Mouse (Mus musculus): ENCODE results near the gene Slc30a6. TPM values are rescaled to one million over a fixed set of nuclear protein-coding genes. Genes with fewer than 3 reads are reported as not detected.
A peak's percentile ranks its signal among the peaks of the same experiment; 100 is the strongest.

The Slc30a6 gene
- polyA plus RNA-seq (2012; rRNA removed), result 23.0 and 24.8 TPM in 2 replicates

DNA sequence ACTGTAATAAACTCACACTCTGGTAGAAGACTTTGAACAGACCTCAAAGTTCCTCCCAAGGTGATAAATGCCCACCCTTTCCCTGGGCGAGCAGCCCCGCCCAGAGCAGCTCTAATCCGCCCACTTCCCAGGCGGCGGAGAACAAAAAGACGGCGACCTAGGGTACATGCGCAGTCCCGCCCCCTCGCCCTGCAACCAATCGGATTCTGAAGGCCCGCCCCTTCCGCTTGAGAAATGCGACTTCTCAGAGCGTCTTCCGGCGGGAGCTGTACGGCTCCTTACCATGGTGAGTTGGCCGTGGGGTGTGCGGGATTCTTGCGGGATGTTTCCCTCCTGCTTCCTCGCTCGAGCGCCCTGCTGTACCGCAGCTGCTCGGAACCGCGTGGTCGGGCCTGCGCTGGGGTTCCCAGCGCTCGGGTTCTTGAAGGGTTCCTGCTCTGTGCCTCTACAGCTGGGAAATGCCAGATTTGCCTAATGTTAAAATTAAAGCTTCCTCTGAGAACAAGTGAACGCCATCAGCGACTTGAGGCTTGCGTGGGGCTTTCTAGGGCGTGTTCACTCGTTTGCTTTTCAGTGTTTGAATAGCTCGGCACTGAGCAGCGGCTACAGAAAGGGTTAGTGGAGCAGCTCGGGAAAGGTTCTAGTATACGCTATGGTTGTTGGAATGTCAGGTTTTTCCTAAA is at the start of gene Slc30a6:
Slc30a6 (plus strand) TSS at position 226 of the 683 bp plus-strand sequence.
- H3K4me3 ChIP-seq (replicated peaks; ENCODE audit: insufficient read depth, low read depth, low read length), result peak within 1 kb of the TSS; percentile 82
- no peaks in the 10 kb centered on the region for H3K27me3 ChIP-seq (ENCODE audit: control insufficient read depth, insufficient read depth, low read length)
- peak within 1 kb of the TSS; percentile 53; the same call in 1 of the 2 replicates for H3K27ac ChIP-seq (ENCODE audit: insufficient read depth, low read length)
- no peak for TF ChIP-seq CTCF (IDR thresholded peaks at IDR 0.05; ENCODE audit: borderline replicate concordance, insufficient read depth, low read depth, low read length)
- TF ChIP-seq POLR2A (IDR thresholded peaks at IDR 0.05; ENCODE audit: borderline replicate concordance, insufficient read depth, low read length), result peak; percentile 86; the same call in 1 of the 2 replicates
- WGBS, result under 1% methylated on average over 41 of the region's 41 CpGs
- peak; percentile 96 for DNase-seq
- H3K4me1 ChIP-seq (ENCODE audit: control insufficient read depth, insufficient read depth, low read length), result 0 out of 2 replicates have a peak, but pooled peaks cover 2% of the 10 kb centered on the region

DNA sequence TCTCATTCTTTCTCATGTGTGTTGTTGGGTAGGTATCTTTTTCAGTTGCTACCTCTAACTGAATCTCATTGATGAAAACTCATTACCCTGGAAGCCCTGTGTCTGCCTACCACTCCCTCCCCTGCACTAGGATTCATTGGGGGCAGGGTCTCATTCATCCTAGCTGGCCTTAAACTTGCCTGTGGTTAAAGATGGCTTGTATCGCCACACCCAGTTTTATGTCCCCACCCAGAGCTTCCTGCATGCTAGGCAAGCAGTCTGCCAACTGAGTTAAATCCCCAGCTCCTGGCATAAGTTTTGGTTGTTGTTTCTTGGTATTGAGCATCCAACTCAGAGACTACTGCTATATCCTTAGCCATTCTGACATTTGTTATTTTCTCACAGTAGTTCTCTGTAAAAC is 31.8 kb upstream of the Slc30a6 start:
- H3K4me3 ChIP-seq (replicated peaks; ENCODE audit: insufficient read depth, low read depth, low read length), result no peak overlapping the region
- H3K27ac ChIP-seq (ENCODE audit: insufficient read depth, low read length), result no peak overlapping the region
- no peaks in the 10 kb centered on the region for H3K27me3 ChIP-seq (ENCODE audit: control insufficient read depth, insufficient read depth, low read length)
- H3K4me1 ChIP-seq (ENCODE audit: control insufficient read depth, insufficient read depth, low read length), result no peaks in the 10 kb centered on the region
- 90% methylated on average over 1 of the region's 1 CpGs for WGBS
- TF ChIP-seq POLR2A (IDR thresholded peaks at IDR 0.05; ENCODE audit: borderline replicate concordance, insufficient read depth, low read length) (no peak), CTCF (IDR thresholded peaks at IDR 0.05; ENCODE audit: borderline replicate concordance, insufficient read depth, low read depth, low read length) (no peak)
- DNase-seq, result no peak

DNA sequence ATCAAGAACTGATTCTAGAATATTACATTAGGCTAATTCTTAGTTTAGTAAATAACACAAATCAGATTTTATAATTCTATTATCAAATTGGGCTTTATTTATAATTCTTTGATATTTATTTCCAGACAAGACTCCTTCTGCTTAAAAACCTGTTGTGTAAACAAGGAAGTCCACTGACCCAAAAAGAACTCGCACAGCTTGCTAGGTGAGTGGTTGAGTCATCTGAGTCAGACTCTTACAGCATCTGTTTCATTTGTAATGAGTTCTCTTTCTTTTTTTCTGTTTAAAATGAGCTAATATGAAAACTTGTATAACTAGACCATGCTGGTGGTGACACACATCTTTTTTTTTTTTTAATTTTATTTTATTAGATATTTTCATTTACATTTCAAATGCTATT is 18.5 kb upstream of the Slc30a6 start:
- Histone ChIP-seq H3K27ac (ENCODE audit: insufficient read depth, low read length) (no peak overlapping the region), H3K27me3 (ENCODE audit: control insufficient read depth, insufficient read depth, low read length) (no peaks in the 10 kb centered on the region), H3K4me1 (ENCODE audit: control insufficient read depth, insufficient read depth, low read length) (no peaks in the 10 kb centered on the region), H3K4me3 (replicated peaks; ENCODE audit: insufficient read depth, low read depth, low read length) (no peak overlapping the region)
- no peak for DNase-seq
- TF ChIP-seq CTCF (IDR thresholded peaks at IDR 0.05; ENCODE audit: borderline replicate concordance, insufficient read depth, low read depth, low read length) (no peak), POLR2A (IDR thresholded peaks at IDR 0.05; ENCODE audit: borderline replicate concordance, insufficient read depth, low read length) (no peak)
- WGBS, result 88% methylated on average over 1 of the region's 1 CpGs

GRCm38 (mm10) chr17:74386657-74387056 is 8.8 kb upstream of the Slc30a6 start:
- H3K4me3 ChIP-seq (replicated peaks; ENCODE audit: insufficient read depth, low read depth, low read length), result no peak overlapping the region
- no peaks in the 10 kb centered on the region for H3K27me3 ChIP-seq (ENCODE audit: control insufficient read depth, insufficient read depth, low read length)
- H3K4me1 ChIP-seq (ENCODE audit: control insufficient read depth, insufficient read depth, low read length), result no peaks in the 10 kb centered on the region
- no peak overlapping the region for H3K27ac ChIP-seq (ENCODE audit: insufficient read depth, low read length)
- TF ChIP-seq POLR2A (IDR thresholded peaks at IDR 0.05; ENCODE audit: borderline replicate concordance, insufficient read depth, low read length) (no peak), CTCF (IDR thresholded peaks at IDR 0.05; ENCODE audit: borderline replicate concordance, insufficient read depth, low read depth, low read length) (no peak)
- no peak for DNase-seq

DNA sequence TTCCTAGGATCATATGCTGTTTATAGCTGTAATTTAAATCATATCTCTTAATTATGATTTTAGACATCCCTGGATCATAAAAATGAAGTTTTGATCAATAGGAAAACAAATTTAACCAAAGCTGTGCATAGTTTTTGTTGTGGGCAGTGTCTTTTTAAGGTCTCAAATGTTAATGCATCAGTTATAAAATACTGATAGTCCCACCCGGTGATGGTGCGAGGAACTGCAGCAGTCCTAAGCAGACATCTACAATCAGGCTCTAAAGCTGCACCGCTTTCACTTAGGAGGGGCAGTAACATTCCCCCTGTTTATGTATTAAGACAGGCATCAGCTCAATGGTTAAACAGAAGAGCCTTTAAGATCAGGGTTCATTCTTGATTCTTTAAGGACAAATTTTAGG is 5.6 kb upstream of the Slc30a6 start:
- DNase-seq, result no peak
- H3K27ac ChIP-seq (ENCODE audit: insufficient read depth, low read length), result no peak overlapping the region
- WGBS, result 72% methylated on average over 3 of the region's 3 CpGs
- H3K4me3 ChIP-seq (replicated peaks; ENCODE audit: insufficient read depth, low read depth, low read length), result no peak overlapping the region
- H3K27me3 ChIP-seq (ENCODE audit: control insufficient read depth, insufficient read depth, low read length), result no peaks in the 10 kb centered on the region
- H3K4me1 ChIP-seq (ENCODE audit: control insufficient read depth, insufficient read depth, low read length), result 0 out of 2 replicates have a peak, but pooled peaks cover 2% of the 10 kb centered on the region
- TF ChIP-seq POLR2A (IDR thresholded peaks at IDR 0.05; ENCODE audit: borderline replicate concordance, insufficient read depth, low read length) (no peak), CTCF (IDR thresholded peaks at IDR 0.05; ENCODE audit: borderline replicate concordance, insufficient read depth, low read depth, low read length) (no peak)

GRCm38 (mm10) chr17:74394381-74394780 is 1.0 kb upstream of the Slc30a6 start:
- Histone ChIP-seq H3K4me3 (replicated peaks; ENCODE audit: insufficient read depth, low read depth, low read length) (no peak overlapping the region), H3K27ac (ENCODE audit: insufficient read depth, low read length) (no peak overlapping the region), H3K27me3 (ENCODE audit: control insufficient read depth, insufficient read depth, low read length) (no peaks in the 10 kb centered on the region), H3K4me1 (ENCODE audit: control insufficient read depth, insufficient read depth, low read length) (0 out of 2 replicates have a peak, but pooled peaks cover 2% of the 10 kb centered on the region)
- TF ChIP-seq CTCF (IDR thresholded peaks at IDR 0.05; ENCODE audit: borderline replicate concordance, insufficient read depth, low read depth, low read length), result no peak
- no peak for TF ChIP-seq POLR2A (IDR thresholded peaks at IDR 0.05; ENCODE audit: borderline replicate concordance, insufficient read depth, low read length)
- no peak for DNase-seq
- 74% methylated on average over 2 of the region's 2 CpGs for WGBS

DNA sequence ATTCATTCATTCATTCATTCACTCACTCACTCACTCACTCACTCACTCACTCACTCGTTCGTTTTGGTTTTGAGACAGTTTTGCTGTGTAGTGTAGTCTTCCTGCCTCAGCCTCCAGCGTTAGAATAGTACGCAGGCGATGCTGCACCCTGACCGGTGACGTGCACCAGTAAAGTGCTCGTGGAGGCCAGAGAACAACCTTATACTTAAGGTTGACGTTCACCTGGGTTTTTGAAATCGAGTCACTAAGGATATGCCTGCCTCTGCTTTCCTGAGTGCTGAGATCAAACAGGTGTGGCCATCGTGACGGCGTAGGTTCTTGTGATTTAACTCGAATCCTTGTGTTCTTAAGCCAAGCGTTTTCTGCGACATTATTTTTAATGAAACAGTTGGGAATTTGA is 553 bp upstream of the Slc30a6 start:
- DNase-seq, result peak in 1 of 2 experiments; percentile 26
- H3K4me3 ChIP-seq (replicated peaks; ENCODE audit: insufficient read depth, low read depth, low read length), result peak overlapping the region; percentile 82
- TF ChIP-seq POLR2A (IDR thresholded peaks at IDR 0.05; ENCODE audit: borderline replicate concordance, insufficient read depth, low read length), result no peak
- 0 out of 2 replicates have a peak, but pooled peaks cover 2% of the 10 kb centered on the region for H3K4me1 ChIP-seq (ENCODE audit: control insufficient read depth, insufficient read depth, low read length)
- WGBS, result 25% methylated on average over 16 of the region's 16 CpGs
- no peaks in the 10 kb centered on the region for H3K27me3 ChIP-seq (ENCODE audit: control insufficient read depth, insufficient read depth, low read length)
- H3K27ac ChIP-seq (ENCODE audit: insufficient read depth, low read length), result no peak overlapping the region

GRCm38 (mm10) chr17:74396766-74397165 is 1.4 kb downstream of the Slc30a6 start:
- DNase-seq, result no peak
- no peak for TF ChIP-seq CTCF (IDR thresholded peaks at IDR 0.05; ENCODE audit: borderline replicate concordance, insufficient read depth, low read depth, low read length)
- no peak for TF ChIP-seq POLR2A (IDR thresholded peaks at IDR 0.05; ENCODE audit: borderline replicate concordance, insufficient read depth, low read length)
- H3K4me3 ChIP-seq (replicated peaks; ENCODE audit: insufficient read depth, low read depth, low read length), result no peak overlapping the region

More at GRCm38 (mm10) chr17:74396766-74397165, 1.4 kb downstream of the Slc30a6 start:
- Histone ChIP-seq H3K27me3 (ENCODE audit: control insufficient read depth, insufficient read depth, low read length) (no peaks in the 10 kb centered on the region), H3K4me1 (ENCODE audit: control insufficient read depth, insufficient read depth, low read length) (0 out of 2 replicates have a peak, but pooled peaks cover 2% of the 10 kb centered on the region), H3K27ac (ENCODE audit: insufficient read depth, low read length) (no peak overlapping the region)
- WGBS, result 55% methylated on average over 4 of the region's 4 CpGs
